Mouse (Mus musculus) heart, postnatal 14 days (tissue): Measurements from ENCODE around the gene Bmper. TPM values are rescaled to one million over a fixed set of nuclear protein-coding genes. Genes with fewer than 3 reads are reported as not detected.

Source experiments
- DNase-seq, 2 experiments: peaks; one replicate each; pipeline ENCODE4 v3.0.0; 2021 to 2022
- intact Hi-C: fragments of 180-260 bp; cut with DNase I; formaldehyde crosslinking; loops from one replicate; pipeline ENCODE4 v1.15.1; 2025
- total RNA-seq, 2 experiments: library from RNA; stranded (reverse); gene quantifications; 2 replicates each; pipeline ENCODE4 v1.2.3; 2021

The Bmper gene
- total RNA-seq, 2 experiments from 2014 or later = 3.3 to 4.2 TPM

GRCm38 (mm10) chr9:23233464-23234121, 10.7 kb downstream of the Bmper start:
- no peak for DNase-seq
- intact Hi-C loops = no loop called here

GRCm38 (mm10) chr9:23235368-23236002, 12.6 kb downstream of the Bmper start:
- DNase-seq = no peak
- intact Hi-C loops = no loop called here

GRCm38 (mm10) chr9:23236635-23237279, 13.9 kb downstream of the Bmper start:
- intact Hi-C loops = no loop called here
- DNase-seq = no peak

GRCm38 (mm10) chr9:23239011-23239410, 16.1 kb downstream of the Bmper start:
- DNase-seq = no peak
- intact Hi-C loops = no loop called here

GRCm38 (mm10) chr9:23242911-23243310, 20.0 kb downstream of the Bmper start:
- intact Hi-C loops = loop anchor here (10.0 kb wide), 1 partner anchor 152 kb away; no protein-coding TSS in a partner anchor
- DNase-seq = peak; percentile 33 to 38

- no peak for DNase-seq
- intact Hi-C loops = loop anchor here (10.0 kb wide), 1 partner anchor 151 kb away; no protein-coding TSS in a partner anchor
These were observed 21.0 kb downstream of the Bmper start for GRCm38 (mm10) chr9:23243869-23244268.

- DNase-seq = peak; percentile 44 to 47
- intact Hi-C loops = loop anchor here (5.0 to 10.0 kb wide), 2 partner anchors 148 to 689 kb away; no protein-coding TSS in a partner anchor
These were observed 23.5 kb downstream of the Bmper start for GRCm38 (mm10) chr9:23246389-23246788.

- peak; percentile 83 to 90 for DNase-seq
- intact Hi-C loops = loop anchor here (5.0 kb wide), 2 partner anchors 38 to 623 kb away; no protein-coding TSS in a partner anchor
These were observed 27.1 kb downstream of the Bmper start for GRCm38 (mm10) chr9:23250026-23250425.

- no peak for DNase-seq
- intact Hi-C loops = loop anchor here (5.0 kb wide), 2 partner anchors 39 to 624 kb away; no protein-coding TSS in a partner anchor
These were observed 28.1 kb downstream of the Bmper start for GRCm38 (mm10) chr9:23251001-23251400.

GRCm38 (mm10) chr9:23253624-23254023, 30.7 kb downstream of the Bmper start:
- intact Hi-C loops = loop anchor here (5.0 kb wide), 2 partner anchors 41 to 626 kb away; no protein-coding TSS in a partner anchor
- DNase-seq = no peak

- intact Hi-C loops = loop anchor here (5.0 kb wide), 2 partner anchors 42 to 627 kb away; no protein-coding TSS in a partner anchor
- no peak for DNase-seq
These were observed 31.6 kb downstream of the Bmper start for GRCm38 (mm10) chr9:23254237-23255214.

- intact Hi-C loops = no loop called here
These were observed 33.0 kb downstream of the Bmper start for GRCm38 (mm10) chr9:23255841-23256240.

GRCm38 (mm10) chr9:23256576-23256975, 33.7 kb downstream of the Bmper start:
- DNase-seq = no peak
- intact Hi-C loops = no loop called here

More at GRCm38 (mm10) chr9:23255841-23256240, 33.0 kb downstream of the Bmper start:
- no peak for DNase-seq

GRCm38 (mm10) chr9:23261834-23262233, 39.0 kb downstream of the Bmper start:
- intact Hi-C loops = no loop called here
- no peak for DNase-seq

GRCm38 (mm10) chr9:23262851-23263250, 40.0 kb downstream of the Bmper start:
- DNase-seq = no peak

GRCm38 (mm10) chr9:23264471-23264870, 41.6 kb downstream of the Bmper start:
- DNase-seq = no peak
- intact Hi-C loops = no loop called here

More at GRCm38 (mm10) chr9:23262851-23263250, 40.0 kb downstream of the Bmper start:
- intact Hi-C loops = no loop called here

GRCm38 (mm10) chr9:23268609-23269008, 45.7 kb downstream of the Bmper start:
- no peak for DNase-seq
- intact Hi-C loops = no loop called here

GRCm38 (mm10) chr9:23269087-23269486, 46.2 kb downstream of the Bmper start:
- intact Hi-C loops = no loop called here

GRCm38 (mm10) chr9:23276244-23276643, 53.4 kb downstream of the Bmper start:
- intact Hi-C loops = no loop called here

More at GRCm38 (mm10) chr9:23269087-23269486, 46.2 kb downstream of the Bmper start:
- no peak for DNase-seq

More at GRCm38 (mm10) chr9:23276244-23276643, 53.4 kb downstream of the Bmper start:
- DNase-seq = no peak
